Mouse (Mus musculus): ENCODE results near the gene Ccdc116. TPM values are rescaled to one million over a fixed set of nuclear protein-coding genes. Genes with fewer than 3 reads are reported as not detected.

Gene Ccdc116
- polyA plus RNA-seq, 1 experiment = 276 TPM

DNA sequence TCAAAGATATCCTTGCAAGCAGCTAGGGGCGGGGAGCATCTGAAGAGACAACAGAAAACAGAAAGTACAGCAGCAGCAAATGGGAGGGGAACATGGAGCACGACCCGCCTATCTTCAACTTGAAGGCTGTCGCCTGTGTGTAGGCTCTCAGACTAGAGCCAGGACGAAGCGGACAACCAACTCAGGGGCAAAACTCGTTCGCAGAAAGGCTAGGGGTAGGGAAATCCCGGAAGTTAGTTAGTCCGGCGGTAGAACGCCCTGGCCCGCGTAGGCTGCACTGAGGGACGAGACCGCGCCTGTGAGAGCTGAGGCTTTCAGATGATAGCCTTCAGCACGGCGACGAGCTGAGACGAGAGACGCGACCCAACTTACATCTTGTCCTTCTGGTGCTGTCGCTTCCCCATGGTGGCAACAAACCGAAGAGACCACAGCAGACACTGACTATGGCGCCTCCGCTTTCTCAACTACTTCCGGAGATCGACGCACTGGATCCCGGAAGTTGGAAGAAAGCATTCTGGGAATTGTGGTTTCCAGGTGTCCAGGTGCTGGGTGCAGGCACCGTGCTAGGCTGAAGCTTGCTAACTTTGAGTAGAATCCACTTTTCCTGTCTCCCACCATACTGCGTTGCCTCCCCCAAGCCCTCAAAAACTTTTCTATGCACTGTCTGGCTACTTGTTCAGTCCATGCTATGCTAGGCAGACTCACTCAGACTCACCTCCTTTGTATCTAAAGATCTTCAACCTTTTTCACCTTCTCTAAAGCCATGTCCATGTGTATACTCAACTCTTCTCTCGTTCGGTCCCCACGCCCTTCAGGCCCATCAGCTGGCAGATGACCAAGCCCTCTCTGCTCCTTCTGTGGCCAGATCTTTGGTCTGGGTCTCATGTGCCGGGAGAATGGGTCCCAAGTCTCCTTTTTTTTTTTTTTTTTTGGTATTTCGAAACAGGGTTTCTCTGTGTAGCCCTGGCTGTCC, 36.0 kb downstream of the Ccdc116 start, which contains the start of gene Ppil2:
Gene Ppil2 (minus strand): TSS at position 487 of the 973 bp plus-strand sequence.
- Histone ChIP-seq H3K27ac (ENCODE audit: control insufficient read depth, insufficient read depth, low read depth, low read length) (peak within 1 kb of the TSS; percentile 84), H3K4me1 (ENCODE audit: control insufficient read depth, insufficient read depth, low read length) (peaks cover 2% of the 10 kb centered on the region), H3K27me3 (ENCODE audit: control insufficient read depth, insufficient read depth, low read length) (no peaks in the 10 kb centered on the region), H3K4me3 (ENCODE audit: control insufficient read depth, low read depth, low read length) (peak within 1 kb of the TSS; percentile 93), H3K36me3 (ENCODE audit: control insufficient read depth, insufficient read depth, low read length) (no peaks in the 10 kb centered on the region; the same call in 1 of the 2 replicates)
- TF ChIP-seq POLR2A (IDR thresholded peaks at IDR 0.05; ENCODE audit: control insufficient read depth, low read depth, low read length) (peak; percentile 78), CTCF (IDR thresholded peaks at IDR 0.05; ENCODE audit: control insufficient read depth, insufficient read depth, insufficient replicate concordance, low read depth, low read length) (no peak)

DNA sequence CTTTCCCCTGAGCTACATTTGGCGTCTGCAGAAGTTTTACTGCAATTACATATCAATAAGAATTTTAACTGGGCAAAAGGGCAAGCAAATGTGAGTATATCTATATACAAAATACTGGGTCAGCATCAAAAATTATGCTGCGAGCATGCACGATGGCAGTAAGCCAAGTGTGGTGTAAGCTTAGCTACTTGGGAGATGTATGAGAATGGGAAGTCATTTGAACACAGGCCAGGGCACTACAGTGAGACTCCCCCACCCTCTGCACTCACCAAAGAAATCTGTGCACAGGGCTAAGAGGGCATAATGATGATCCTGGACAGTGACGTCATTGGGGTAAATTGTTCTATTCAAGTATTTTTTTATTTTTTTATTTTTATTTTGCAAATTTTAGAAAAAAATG, 42.4 kb downstream of the Ccdc116 start:
- TF ChIP-seq POLR2A (IDR thresholded peaks at IDR 0.05; ENCODE audit: control insufficient read depth, low read depth, low read length) (no peak), CTCF (IDR thresholded peaks at IDR 0.05; ENCODE audit: control insufficient read depth, insufficient read depth, insufficient replicate concordance, low read depth, low read length) (no peak)
- no peaks in the 10 kb centered on the region for H3K27me3 ChIP-seq (ENCODE audit: control insufficient read depth, insufficient read depth, low read length)
- H3K27ac ChIP-seq (ENCODE audit: control insufficient read depth, insufficient read depth, low read depth, low read length) = no peak overlapping the region
- no peaks in the 10 kb centered on the region; the same call in 1 of the 2 replicates for H3K36me3 ChIP-seq (ENCODE audit: control insufficient read depth, insufficient read depth, low read length)
- no peaks in the 10 kb centered on the region for H3K4me1 ChIP-seq (ENCODE audit: control insufficient read depth, insufficient read depth, low read length)
- H3K4me3 ChIP-seq (ENCODE audit: control insufficient read depth, low read depth, low read length) = no peak overlapping the region

DNA sequence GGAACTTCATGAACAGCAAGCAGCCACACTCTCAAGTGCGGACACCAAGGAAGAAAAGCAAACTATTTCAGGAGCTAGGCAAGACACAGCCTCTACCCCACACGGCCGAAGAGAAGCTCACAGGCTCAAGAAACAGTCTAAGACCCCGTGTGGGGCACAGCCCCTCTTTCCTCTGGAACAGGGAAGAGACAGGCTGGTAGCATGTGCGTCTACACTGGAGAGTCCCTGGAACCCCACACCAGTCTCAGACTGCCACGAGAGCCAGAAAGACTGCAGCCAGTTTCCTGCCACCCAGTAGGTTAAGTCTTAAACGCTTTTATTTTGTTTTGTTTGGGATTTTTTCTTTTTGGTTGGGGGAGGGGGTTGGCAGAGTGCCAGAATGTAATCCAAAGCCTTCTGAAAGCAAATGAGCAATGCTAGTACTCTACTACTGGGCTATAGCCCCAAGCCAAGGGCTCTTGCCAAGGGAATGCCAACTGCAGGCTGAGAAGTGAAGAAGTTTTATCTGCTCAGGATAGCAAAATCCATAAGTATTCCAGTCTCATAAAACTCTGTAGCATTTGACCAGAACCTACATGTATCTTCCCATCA, 44.3 kb downstream of the Ccdc116 start:
- Histone ChIP-seq H3K4me3 (ENCODE audit: control insufficient read depth, low read depth, low read length) (no peak overlapping the region), H3K4me1 (ENCODE audit: control insufficient read depth, insufficient read depth, low read length) (no peaks in the 10 kb centered on the region), H3K36me3 (ENCODE audit: control insufficient read depth, insufficient read depth, low read length) (no peaks in the 10 kb centered on the region; the same call in 1 of the 2 replicates), H3K27me3 (ENCODE audit: control insufficient read depth, insufficient read depth, low read length) (no peaks in the 10 kb centered on the region), H3K27ac (ENCODE audit: control insufficient read depth, insufficient read depth, low read depth, low read length) (no peak overlapping the region)
- no peak for TF ChIP-seq CTCF (IDR thresholded peaks at IDR 0.05; ENCODE audit: control insufficient read depth, insufficient read depth, insufficient replicate concordance, low read depth, low read length)

DNA sequence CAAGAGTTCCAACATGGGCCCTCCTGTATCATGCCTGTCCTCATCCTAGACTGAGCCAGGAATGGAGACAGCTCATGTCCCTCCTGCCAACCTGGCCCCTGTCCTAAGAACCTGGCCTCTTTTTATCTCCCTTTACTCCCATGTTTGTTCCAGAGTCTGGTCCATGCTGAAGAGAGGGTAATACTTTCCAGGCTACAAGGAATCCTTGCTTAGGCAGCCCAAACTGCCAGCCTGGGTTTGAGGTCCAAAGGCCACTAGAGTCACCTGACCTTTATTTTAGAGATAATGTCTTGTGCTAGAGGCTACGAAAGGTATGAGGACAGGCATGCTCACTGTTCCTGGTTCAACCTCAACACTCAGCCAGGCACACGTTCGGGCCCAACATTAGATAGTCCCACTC, 50.1 kb downstream of the Ccdc116 start:
- TF ChIP-seq CTCF (IDR thresholded peaks at IDR 0.05; ENCODE audit: control insufficient read depth, insufficient read depth, insufficient replicate concordance, low read depth, low read length) (no peak), POLR2A (IDR thresholded peaks at IDR 0.05; ENCODE audit: control insufficient read depth, low read depth, low read length) (no peak)
- Histone ChIP-seq H3K27me3 (ENCODE audit: control insufficient read depth, insufficient read depth, low read length) (no peaks in the 10 kb centered on the region), H3K4me1 (ENCODE audit: control insufficient read depth, insufficient read depth, low read length) (no peaks in the 10 kb centered on the region), H3K4me3 (ENCODE audit: control insufficient read depth, low read depth, low read length) (no peak overlapping the region), H3K36me3 (ENCODE audit: control insufficient read depth, insufficient read depth, low read length) (peaks cover 12% of the 10 kb centered on the region), H3K27ac (ENCODE audit: control insufficient read depth, insufficient read depth, low read depth, low read length) (no peak overlapping the region)

Other genes starting within 250 kb of the Ccdc116 start
- gene Mapk1, start 163.8 kb downstream of the Ccdc116 start, polyA plus RNA-seq (2012; rRNA removed) = 35.5 and 42.0 TPM in 2 replicates
- 417 and 464 TPM in 2 replicates for gene Ypel1, start 77.5 kb downstream of the Ccdc116 start, polyA plus RNA-seq (2012; rRNA removed)
- 75.3 and 88.8 TPM in 2 replicates for gene Ppil2, start 36.0 kb downstream of the Ccdc116 start, polyA plus RNA-seq (2012; rRNA removed)
- gene 2610318N02Rik, start 22.1 kb downstream of the Ccdc116 start, polyA plus RNA-seq (2012; rRNA removed) = 3,527 and 3,682 TPM in 2 replicates
- gene Sdf2l1, start 14.8 kb downstream of the Ccdc116 start, polyA plus RNA-seq (2012; rRNA removed) = 77.4 and 82.4 TPM in 2 replicates
- 51.5 and 58.7 TPM in 2 replicates for gene Ydjc, start 2.6 kb downstream of the Ccdc116 start, polyA plus RNA-seq (2012; rRNA removed)
- gene Ube2l3, start 55.4 kb upstream of the Ccdc116 start, polyA plus RNA-seq (2012; rRNA removed) = 65.9 and 80.1 TPM in 2 replicates
- 159 and 181 TPM in 2 replicates for gene Rimbp3, start 61.4 kb upstream of the Ccdc116 start, polyA plus RNA-seq (2012; rRNA removed)
- gene Hic2, start 86.3 kb upstream of the Ccdc116 start, polyA plus RNA-seq (2012; rRNA removed) = 3.8 and 4.1 TPM in 2 replicates
- 270 and 279 TPM in 2 replicates for gene Tmem191c, start 128.8 kb upstream of the Ccdc116 start, polyA plus RNA-seq (2012; rRNA removed)
- 0.10 TPM in 1 of 2 replicates, not detected in the other for gene Serpind1, start 184.1 kb upstream of the Ccdc116 start, polyA plus RNA-seq (2012; rRNA removed)